Mouse (Mus musculus) embryo, embryonic 10.5 days (tissue): ENCODE data around the gene Dennd4b.
"Not testable (repeated sequence)": the region's sequence is repeated elsewhere in the genome, so short reads cannot be mapped to it uniquely, and the experiment has no call there.

Source experiments
- DNase-seq: peaks from one replicate; pipeline ENCODE4 v3.0.0-alpha.2; 2015; ENCODE audit warnings: low spot score

The Dennd4b gene

DNA sequence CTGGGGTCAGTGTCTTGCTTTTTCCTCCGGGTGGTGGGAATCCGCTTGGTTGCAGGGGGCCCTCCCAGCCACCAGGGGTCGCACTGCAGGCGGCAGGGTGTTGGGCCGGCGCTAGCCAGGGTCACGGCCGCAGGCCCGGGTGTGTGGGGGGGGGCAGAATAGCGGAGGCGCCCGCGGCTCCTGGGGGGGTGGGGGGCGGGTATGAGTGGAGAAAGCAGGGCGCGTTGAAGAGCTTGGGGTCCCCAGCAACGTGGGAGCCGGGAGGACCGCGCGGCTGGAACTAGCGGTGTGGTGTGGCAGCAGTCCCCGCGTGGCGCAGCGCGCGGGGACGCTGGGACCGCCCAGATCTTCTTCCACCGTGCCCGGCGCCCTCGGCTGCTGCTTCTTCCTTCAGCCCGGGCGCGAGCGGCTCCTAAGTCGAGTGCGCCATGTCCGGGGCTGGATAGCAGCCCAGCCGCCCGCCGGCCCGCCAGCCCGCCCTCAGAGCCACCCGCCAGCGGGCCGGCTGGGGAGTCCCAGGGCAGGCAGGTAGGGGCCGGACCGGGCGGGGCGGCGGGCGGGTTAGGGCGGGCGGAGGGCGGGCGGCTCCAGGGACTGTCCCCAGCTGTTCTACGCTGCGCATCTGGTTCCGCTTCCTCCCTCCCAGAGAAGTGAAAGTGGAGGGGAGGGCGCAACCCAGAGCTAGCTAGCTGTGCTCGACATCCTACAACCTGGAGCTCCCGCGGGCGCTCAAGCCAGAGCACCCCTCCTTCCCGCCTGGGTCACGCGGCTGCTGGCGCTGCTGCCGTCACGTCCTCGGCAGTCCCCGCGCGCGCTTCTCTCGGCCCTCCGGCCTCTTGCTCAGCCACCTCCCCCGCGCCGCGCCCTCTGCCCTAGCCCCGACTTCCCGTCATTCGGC is at the start of gene Dennd4b:
TSS of gene Dennd4b (plus strand) at position 152 of the 898 bp plus-strand sequence.
- peak; percentile 85 for DNase-seq

DNA sequence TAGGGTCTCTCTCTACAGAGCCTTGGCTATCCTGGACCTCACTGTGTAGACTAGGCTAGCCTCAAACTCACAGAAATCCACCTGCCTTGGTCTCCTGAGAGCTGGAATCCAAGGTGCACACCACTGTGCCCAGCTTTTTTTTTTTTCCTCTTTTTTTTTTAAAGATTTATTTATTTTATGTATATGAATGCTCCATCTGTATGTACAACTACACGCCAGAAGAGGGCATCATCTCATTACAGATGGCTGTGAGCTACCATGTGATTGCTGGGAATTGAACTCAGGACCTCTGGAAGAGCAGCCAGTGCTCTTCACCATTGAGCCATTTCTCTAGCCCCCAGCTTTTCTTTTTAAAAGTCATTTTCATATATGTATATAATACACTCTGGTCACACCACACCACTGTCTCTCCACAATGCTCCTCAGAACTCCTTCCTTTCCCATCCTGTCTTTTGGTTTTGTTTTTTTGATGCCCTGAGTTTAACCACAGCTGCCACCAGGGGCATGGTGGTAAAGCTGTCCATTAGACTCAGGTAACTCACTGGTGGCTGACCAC is 49.1 kb upstream of the Dennd4b start:
- no peak for DNase-seq

DNA sequence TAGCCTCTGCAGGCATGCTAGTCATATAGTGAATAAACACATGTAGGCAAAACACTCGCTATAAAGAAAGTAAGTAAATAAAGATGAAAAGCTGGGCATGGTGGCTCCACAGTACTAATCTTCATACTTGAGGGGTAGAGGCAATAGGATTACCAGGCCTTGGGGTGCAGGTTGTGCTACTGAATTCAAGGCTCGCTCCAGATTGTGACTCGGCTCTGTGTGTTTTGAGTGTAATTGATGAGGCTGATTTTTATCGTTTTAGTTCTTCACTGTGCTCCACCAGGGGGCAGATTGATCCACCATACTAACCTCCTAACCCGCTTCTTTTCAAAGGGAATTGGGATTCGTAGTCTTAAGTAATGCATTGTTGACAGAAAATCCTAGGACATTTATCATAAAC is 44.9 kb upstream of the Dennd4b start:
- DNase-seq: peak; percentile 85

DNA sequence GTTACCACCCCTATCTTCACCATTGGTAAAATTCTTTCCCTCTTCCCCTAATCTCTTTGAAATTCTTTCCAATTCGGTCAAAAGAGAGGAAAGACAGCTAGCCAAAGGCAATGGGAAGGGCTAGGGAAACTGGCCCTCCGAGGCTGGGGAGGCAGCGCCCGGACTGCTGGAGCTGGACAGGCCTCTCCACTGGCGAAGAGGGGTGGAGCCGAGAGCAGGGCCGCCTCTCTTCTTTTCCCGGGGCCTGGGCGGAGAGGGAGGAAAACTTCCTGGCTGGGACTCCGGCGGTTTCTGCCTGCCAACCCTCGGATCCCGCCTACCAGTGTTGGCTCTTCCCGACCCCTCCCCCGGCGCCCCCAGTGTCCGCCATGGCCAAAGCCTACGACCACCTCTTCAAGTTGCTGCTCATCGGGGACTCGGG is 44.4 kb upstream of the Dennd4b start:
- peak; percentile 80 for DNase-seq

DNA sequence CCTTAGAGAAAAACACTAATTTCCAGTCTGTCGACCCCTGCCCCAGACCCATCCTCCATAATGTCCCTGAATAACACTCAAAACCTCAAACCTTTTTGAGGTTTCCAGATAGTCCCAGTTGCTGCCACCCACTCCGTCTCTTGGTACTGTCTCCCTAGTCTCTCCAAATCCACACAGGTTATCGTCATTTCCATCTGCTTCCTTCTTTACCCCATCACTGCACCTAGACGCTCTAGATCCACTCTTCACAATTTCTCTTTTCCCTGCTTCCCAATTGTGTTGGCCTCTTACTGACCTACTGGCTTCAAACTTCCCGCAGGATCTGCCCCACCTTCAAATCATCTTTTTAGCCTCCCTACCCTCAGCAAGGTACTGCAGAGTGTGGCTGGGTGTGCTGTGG is 43.9 kb upstream of the Dennd4b start:
- no peak for DNase-seq

DNA sequence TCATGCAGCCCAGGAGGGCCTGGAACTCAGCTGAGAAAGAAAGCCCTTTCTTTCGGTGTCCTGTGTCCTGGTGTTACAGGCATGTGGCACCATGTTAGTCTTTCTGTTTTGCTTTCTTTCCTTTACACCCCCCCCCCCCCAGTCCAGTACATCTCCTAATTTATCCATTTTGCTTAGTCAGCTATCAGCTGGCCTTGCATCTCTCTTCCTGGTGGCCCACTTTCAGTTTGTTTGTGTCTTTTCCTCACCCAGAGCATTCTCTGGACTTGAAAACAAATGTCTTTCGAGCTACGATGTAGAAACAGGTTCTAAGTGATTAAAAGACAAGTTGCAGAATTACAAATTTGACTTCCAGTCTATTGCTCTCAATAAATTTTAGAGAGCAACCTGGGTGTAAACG is 42.5 kb upstream of the Dennd4b start:
- no peak for DNase-seq

DNA sequence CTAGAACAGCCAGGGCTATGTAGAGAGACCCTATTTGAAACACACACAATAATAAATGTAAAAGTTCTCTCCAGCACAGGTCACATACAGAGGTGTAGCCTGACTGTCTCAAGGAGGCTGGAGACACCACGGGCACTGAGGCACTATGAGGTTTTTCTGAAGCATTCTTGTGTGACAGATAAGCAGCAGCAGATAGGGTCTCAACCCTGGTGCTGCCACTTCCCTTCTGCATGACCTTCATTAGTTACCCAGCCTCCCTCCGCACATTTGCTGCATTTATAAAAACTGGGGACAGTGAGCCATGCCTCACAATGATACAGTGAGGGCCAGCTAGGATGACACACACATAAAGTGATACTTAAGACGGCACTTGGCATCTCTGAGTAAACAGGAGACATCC is 42.0 kb upstream of the Dennd4b start:
- DNase-seq: no peak

DNA sequence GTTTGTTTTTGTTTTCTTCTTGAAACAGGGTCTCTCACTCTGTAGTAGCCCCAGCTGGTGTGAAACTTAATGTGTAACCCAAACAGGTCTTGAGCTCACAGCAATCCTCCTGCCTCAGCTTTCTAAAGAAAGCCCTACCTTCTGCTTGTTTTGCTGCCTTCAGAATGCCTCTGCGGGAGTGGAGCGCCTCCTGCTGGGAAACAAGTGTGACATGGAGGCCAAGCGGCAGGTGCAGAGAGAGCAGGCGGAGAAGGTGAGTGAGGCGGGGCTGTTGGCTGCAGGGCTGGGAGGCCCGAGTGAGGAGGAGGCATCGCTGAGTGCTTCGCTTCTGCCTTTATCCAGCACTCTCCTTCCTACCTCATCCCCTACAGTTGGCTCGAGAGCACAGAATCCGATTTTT is 40.7 kb upstream of the Dennd4b start:
- DNase-seq: no peak

DNA sequence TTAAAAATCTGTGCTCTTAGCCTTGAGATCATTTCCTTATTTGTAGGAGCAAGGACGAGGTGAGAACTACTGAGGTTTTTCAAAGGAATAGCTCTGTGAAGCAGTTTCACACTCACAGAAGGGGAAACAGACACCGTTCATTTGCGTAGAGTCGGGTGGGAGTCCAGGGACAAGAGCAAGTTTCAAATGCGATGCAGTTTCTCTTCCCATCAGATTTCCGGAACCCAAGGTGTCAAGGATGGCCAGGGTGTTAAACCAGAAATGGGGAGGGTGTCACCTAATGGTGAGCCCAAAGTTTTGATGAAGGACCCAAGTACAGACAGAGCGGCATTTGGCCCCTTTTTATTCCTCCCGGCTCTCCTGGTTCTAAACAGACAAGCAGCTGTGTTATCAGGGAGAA is 33.9 kb upstream of the Dennd4b start:
- no peak for DNase-seq

DNA sequence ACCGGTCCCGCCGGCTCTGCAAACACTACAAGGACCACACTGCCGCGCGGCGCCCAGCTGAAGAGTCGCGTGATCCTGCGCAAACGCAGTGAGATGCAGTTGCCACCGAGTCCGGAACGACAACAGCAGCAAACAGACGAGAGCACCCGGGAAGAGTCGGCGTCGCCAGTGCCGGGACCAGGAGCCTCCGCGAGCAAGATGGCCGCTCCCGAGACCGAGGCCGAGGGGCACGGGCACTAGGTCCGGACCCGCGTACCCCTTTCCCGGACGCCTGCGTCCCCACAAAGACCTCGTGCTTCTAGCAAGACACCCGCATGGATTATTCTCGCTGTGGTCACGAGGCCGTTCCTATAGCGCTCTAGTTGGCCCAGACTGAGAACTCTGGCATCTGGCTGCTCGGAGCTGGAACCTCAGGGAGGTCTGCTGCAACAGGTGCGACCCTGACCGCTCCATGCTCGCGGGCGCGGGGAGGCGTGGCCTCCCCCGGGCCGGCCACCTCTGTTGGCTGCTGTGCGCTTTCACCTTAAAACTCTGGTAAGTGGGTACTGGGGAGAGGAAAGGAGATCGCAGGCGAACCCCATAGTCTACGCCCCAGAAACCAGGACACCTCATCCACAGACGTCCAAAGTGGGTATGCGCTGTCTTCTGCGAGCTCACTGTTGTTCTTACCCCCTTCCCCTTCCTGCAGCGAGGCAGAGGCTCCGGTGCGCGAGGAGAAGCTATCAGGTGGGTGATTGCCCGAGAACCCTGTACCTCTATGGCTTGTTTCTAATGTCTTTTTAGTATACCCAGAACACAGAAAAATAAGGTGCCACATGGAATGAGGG is 33.3 kb upstream of the Dennd4b start, which contains the start of gene Jtb:
TSS of gene Jtb (plus strand) at position 91 of the 827 bp plus-strand sequence.
- DNase-seq: peak; percentile 96

DNA sequence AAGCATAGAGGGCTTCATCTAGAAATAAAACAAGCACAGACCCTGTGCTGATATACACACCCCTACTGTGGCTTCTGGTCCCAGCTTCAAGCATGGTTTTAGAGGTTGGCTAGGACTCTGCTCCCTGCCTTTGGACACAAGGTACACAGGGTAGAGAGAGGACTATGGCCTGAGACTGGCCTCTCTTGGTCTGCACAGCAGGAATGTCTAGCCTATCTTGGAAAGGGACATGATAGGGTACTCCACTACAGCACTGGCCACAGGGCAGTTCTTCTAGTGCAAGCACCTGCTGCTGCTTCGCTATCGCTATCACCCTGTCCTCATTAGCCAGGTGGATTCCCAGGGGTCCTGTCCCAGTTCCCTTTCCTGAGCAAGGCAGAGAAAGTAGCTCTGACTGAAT is 23.7 kb upstream of the Dennd4b start:
- DNase-seq: no peak

DNA sequence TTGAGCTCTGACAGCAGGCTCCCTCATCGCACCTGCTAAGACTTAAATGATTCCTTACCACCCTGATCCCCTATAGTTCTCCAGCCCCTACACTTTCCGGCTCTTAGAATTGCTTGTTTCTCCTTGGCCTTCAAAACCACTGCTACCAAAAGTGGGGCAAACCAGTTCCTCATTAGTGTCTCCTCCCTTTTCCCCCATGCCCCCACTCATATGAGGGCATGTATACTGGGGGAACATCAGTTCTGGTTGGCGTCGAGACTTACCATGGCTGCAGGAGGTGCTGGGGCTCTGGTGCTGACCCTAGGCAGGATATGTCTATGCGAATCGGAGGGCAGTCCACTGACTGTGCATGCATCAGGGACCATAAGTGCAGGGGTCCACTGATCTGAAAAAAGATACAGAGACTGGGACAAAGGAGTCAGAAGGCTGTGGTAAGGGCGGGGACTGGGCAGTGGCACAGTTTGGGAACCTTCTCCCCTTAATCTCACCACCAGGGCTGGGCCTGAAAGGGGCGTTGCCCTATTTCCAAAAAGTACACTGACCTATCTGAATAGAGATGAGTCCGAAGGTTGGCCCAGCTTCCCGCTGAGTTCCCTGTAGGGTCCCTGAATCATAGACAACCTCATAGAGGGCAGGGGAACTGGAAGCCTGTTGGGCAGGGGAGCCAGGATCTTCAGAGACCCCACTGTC is 23.2 kb upstream of the Dennd4b start:
- no peak for DNase-seq

DNA sequence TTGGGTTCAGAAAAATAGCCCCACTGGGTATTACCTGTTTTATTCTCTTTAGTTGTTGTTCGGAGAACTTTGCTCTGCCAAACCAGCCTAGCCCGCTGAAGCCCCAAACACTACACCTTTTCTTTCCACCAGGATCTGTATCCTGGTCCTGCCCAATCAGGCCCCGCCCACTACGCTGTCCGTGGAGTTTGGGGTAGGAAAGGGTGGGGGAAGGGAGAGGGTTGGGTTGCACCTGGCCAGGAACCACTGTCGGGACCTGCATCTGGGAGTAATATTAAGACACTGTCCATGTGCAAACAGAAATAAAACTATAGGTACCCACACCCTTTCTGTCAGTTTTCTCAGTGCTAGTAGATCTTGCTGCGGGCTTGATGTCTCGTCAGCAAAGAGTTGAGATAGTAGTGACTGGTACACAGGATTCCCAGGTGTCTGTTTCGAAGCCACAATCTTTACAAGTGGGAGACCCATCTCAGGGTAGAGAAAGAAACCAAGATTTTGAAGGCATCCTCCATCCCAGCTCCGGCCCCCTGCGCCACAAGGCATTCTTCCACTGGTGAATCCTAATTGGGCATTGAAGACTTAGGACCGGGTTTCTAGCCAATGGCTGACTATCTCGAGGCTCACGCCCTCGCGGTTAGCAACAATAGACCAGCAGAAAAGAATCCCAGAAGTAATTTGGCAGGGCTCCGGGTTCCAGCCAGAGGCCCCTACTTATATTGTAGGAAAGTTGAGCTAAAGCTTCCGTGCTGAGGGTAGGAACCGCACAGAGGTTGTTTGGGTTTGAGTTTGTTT is 21.8 kb upstream of the Dennd4b start, which contains the start of gene Creb3l4:
TSS of gene Creb3l4 (minus strand) at position 529 of the 792 bp plus-strand sequence.
- DNase-seq: peak; percentile 87

DNA sequence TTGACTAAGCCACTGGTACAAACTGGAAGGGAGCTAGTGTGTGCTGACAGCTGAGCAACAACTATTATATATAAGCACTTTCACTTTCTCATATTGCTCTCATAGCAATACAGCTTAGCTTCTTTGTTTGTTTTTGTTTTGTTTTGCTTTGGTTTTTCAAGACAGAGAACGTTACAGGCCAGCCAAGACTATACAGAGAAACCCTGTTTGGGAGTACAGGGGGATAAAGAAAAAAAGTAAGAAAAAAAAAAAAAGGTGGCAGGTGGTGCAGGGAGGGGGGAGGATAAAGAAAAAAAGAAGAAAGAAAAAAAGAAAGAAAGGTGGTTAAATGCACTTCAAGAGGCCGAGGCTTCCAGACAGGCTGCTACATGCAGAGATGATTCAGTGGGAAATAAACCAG is 19.6 kb upstream of the Dennd4b start:
- no peak for DNase-seq

DNA sequence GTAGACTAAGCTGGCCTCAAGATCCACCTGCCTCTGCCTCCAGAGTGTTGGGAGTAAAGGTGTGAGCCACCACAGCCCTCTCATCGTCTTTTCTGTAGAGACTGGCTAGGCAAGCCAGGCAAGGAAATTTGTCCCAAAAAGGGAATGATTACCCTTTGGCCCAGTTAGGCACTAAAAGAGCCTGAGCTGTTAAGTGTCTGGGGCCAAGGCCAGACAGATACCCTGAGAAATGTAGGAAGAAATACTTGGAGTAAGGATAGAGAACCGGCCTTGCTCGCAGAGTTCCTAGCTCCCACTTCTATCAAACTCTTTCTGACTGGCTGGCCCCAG is 17.4 kb upstream of the Dennd4b start:
- no peak for DNase-seq

DNA sequence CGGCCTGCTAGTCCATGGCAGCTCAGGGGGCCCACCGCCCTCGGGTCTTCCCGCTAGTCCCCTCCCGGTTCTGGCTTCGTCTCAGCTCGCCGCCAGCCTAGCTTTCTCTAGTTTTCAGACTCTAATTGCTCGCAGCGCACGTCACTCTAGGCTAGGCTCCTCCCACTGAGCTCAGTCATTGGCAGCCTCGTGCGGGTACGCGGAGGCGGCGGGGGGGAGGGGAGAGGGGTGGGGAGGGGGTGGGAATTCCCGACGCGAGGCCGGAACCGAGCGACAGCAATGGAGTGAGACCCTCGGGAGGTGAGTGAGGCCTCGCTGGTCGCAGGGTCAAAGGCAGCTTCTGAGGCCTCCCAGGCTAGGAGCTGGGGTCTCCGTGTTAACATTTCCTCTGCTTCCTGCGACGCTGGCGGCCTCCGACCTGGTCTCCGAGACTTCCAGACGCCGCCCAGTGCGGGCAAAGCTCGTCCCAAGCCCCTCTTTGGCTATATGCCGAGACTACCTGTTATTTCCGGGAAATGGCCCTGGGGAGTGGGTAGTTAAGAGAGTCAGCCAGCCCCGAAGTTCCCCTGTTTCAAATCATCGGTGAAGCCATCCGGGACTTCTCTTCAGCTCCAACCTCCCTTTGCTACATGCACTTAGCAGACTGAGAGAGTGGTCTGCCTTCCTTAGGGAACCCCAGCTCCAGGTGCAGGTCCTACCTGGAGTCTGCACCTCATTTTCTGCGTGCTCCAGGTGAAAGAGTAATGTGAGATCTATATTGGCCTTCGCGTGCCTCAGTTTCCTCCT is 16.8 kb upstream of the Dennd4b start, which contains the start of gene Slc39a1:
TSS of gene Slc39a1 (plus strand) at position 213 of the 786 bp plus-strand sequence.
- DNase-seq: peak; percentile 99

DNA sequence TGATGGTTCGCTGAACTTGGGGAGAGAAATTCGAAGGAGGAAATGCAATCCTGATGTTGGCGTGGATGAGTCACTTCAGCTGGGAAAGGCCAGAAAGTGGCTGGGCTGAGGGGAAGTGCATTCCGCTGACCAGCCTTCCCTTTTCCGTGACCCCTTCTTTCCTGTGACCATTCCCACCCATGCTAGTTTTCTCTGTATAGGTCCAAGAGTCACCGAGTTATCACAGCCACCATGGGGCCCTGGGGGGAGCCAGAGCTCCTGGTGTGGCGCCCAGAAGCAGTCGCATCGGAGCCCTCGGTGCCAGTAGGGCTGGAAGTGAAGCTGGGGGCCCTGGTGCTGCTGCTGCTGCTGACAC is 16.3 kb upstream of the Dennd4b start:
- DNase-seq: peak; percentile 28

DNA sequence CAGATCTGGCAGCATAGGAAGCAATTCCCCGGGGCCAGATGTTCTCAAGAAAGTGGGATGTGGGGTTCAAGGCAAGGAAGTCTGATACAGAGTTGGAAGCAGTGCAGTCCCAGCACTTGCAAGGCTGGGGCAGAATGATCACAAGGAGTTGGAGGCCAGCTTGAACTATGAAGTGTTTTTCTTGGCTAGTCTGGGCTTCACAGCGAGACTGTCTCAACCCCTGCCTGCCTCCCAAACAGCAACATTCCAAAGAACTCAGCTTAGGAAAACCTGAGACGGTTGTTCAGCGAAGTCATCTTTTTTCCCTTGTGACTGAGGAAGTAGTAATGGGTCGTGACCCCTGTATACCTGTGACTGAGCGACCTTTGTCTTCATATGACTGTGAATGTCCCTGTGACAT is 14.2 kb upstream of the Dennd4b start:
- DNase-seq: no peak

DNA sequence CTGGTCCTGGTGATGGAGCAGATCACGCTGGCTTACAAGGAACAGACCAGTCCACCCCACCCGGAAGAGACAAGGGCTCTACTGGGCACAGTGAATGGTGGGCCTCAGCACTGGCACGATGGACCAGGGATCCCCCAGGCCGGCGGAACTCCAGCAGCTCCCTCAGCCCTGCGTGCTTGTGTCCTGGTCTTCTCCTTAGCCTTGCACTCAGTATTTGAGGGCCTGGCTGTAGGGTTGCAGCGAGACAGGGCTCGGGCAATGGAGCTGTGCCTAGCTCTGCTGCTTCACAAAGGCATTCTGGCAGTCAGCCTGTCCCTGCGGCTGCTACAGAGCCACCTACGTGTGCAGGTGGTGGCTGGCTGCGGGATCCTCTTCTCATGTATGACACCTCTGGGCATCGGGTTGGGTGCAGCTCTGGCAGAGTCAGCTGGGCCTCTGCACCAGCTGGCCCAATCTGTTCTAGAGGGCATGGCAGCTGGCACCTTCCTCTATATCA is 13.2 kb upstream of the Dennd4b start:
- not testable (repeated sequence) for DNase-seq

DNA sequence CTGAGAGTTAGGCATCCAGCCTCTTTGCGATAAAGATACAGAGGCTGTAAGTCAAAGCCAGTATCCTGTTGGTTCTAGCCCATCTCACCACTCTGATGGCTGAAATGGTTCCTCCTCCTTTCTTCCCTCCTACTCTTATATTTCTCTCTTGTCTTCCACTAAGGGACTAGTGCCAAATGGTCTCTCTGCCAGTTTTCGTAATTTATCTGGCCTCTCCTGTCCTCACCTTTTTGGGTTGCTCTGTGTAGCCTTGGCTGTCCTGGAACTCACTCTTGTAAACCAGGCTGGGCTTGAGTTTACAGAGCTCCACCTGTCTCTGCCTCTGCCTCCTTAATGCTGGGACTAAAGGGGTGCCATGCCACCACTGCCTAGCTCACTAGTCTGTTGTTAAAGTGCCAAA is 12.3 kb upstream of the Dennd4b start:
- not testable (repeated sequence) for DNase-seq
